Mouse (Mus musculus) liver, embryonic 13.5 days (tissue): Measurements from ENCODE around the gene Eml2. TPM values are rescaled to one million over a fixed set of nuclear protein-coding genes. Genes with fewer than 3 reads are reported as not detected.
A peak's percentile ranks its signal among the peaks of the same experiment; 100 is the strongest.

Experiments
- ATAC-seq: fragments of 200-750 bp; cut with Nextera tagmentation; 2 replicates; pipeline ENCODE4 v1.8.0; 2017; ENCODE audit warnings: low read depth, mild to moderate bottlenecking, moderate number of reproducible peaks, moderate library complexity
- DNase-seq: peaks from one replicate; pipeline ENCODE4 v3.0.0; 2022
- H3K27ac ChIP-seq: fragments of 300-500 bp; sonication (generic); 2 replicates; pipeline ENCODE4 v1.5.1; 2015; ENCODE audit warnings: moderate library complexity, mild to moderate bottlenecking, inconsistent platforms
- H3K27me3 ChIP-seq: fragments of 300-500 bp; sonication (generic); 2 replicates; pipeline ENCODE4 v1.6.1; 2015; ENCODE audit warnings: mild to moderate bottlenecking, inconsistent platforms
- H3K36me3 ChIP-seq: fragments of 300-500 bp; sonication (generic); 2 replicates; pipeline ENCODE4 v1.6.1; 2015; ENCODE audit warnings: mild to moderate bottlenecking, inconsistent platforms
- H3K4me1 ChIP-seq: fragments of 300-500 bp; sonication (generic); replicated peaks from 2 replicates; pipeline ENCODE4 v1.6.1; 2015; ENCODE audit warnings: inconsistent platforms
- H3K4me2 ChIP-seq: fragments of 300-500 bp; sonication (generic); 2 replicates; pipeline ENCODE4 v1.6.1; 2015; ENCODE audit warnings: inconsistent platforms, mild to moderate bottlenecking, moderate library complexity
- H3K4me3 ChIP-seq: fragments of 300-500 bp; sonication (generic); replicated peaks from 2 replicates; pipeline ENCODE4 v1.5.1; 2015; ENCODE audit warnings: mild to moderate bottlenecking, inconsistent platforms
- H3K9ac ChIP-seq: fragments of 300-500 bp; sonication (generic); 2 replicates; pipeline ENCODE4 v1.6.1; 2015; ENCODE audit warnings: mild to moderate bottlenecking, inconsistent platforms
- H3K9me3 ChIP-seq: fragments of 300-500 bp; sonication (generic); replicated peaks from 2 replicates; pipeline ENCODE4 v1.6.1; 2016; ENCODE audit warnings: inconsistent platforms
- WGBS: fragments of 180-500 bp; shearing (Covaris S2); methylation state at CpG from one replicate; pipeline ENCODE4 v1.1.7; 2015; ENCODE audit not compliant: insufficient replicate concordance; 5-methylcytosine and 5-hydroxymethylcytosine counted together
- polyA plus RNA-seq: library from polyadenylated mRNA; unstranded; fragments of >200 nt; fragmentation: Nextera tagmentation; extraction: Ambion mirVana; gene quantifications from 2 replicates; pipeline ENCODE4 v1.2.1, GENCODE M21; 2015

The Eml2 gene
- polyA plus RNA-seq, 1 experiment from 2014 or later, result 3.6 TPM

- Histone ChIP-seq H3K4me1 (peaks cover 52% of the 10 kb centered on the region), H3K9ac (no peak overlapping the region), H3K4me3 (no peak overlapping the region), H3K27me3 (peaks cover 73% of the 10 kb centered on the region), H3K4me2 (no peak overlapping the region), H3K36me3 (no peaks in the 10 kb centered on the region), H3K9me3 (no peaks in the 10 kb centered on the region), H3K27ac (no peak overlapping the region)
- DNase-seq, result no peak
- no peak for ATAC-seq
- 13% methylated on average over 18 of the region's 18 CpGs for WGBS
These were observed 1.8 kb downstream of the Eml2 start for GRCm38 (mm10) chr7:19178035-19178434.

DNA sequence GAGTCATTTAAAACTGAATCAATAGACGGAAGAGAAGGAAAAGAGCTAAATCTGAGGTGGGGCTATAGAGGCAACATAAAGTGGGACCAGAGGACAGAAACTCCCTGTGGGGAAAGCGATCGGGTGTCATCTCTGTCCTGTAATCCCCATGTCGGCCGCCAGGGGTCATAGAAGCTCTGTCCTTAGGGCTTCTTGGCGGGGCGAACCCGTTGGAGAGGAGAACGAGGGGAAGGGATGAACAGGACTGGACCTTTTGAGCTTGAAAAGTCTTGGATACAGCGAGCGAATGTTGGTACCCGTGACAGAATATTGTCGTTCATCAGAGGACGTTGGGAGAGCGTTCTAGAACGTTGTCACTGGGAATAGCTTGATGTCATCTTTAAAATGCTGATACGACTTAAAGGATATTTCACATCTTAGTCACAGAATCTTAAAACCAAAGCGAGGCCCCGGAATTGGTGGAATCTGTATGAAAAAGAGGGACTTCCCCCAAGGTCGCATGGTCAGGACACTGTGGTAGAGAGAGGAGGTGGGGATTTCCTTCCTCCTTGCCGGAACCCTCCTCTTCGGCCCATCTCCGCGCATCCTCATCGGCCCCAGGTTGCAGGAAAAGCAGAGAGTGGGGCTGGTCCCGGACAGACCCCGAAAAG is 2.3 kb downstream of the Eml2 start:
- DNase-seq, result peak; percentile 66
- Histone ChIP-seq H3K27ac (no peak overlapping the region), H3K36me3 (no peaks in the 10 kb centered on the region), H3K27me3 (peaks cover 68% of the 10 kb centered on the region), H3K9me3 (no peaks in the 10 kb centered on the region), H3K4me1 (peaks cover 52% of the 10 kb centered on the region), H3K9ac (no peak overlapping the region), H3K4me2 (peak overlapping the region; percentile 77), H3K4me3 (no peak overlapping the region)
- WGBS, result 2% methylated on average over 27 of the region's 27 CpGs
- no peak for ATAC-seq

- H3K36me3 ChIP-seq, result 0 out of 2 replicates have a peak, but pooled peaks cover 3% of the 10 kb centered on the region
- H3K9ac ChIP-seq, result peak overlapping the region; percentile 9; the same call in 1 of the 2 replicates
- H3K4me2 ChIP-seq, result peak overlapping the region; percentile 77
- peak overlapping the region; percentile 25; the same call in 1 of the 2 replicates for H3K4me3 ChIP-seq
- no peaks in the 10 kb centered on the region for H3K9me3 ChIP-seq
- peaks cover 62% of the 10 kb centered on the region for H3K27me3 ChIP-seq
- peak; percentile 49 for DNase-seq
- under 1% methylated on average over 32 of the region's 32 CpGs for WGBS
- ATAC-seq, result 0 out of 2 replicates have a peak, but pooled peaks have one; percentile 6
- H3K4me1 ChIP-seq, result peaks cover 52% of the 10 kb centered on the region
- H3K27ac ChIP-seq, result no peak overlapping the region
These were observed 3.0 kb downstream of the Eml2 start for GRCm38 (mm10) chr7:19179173-19179572.

GRCm38 (mm10) chr7:19179936-19180335 is 3.7 kb downstream of the Eml2 start:
- 0 out of 2 replicates have a peak overlapping the region, but pooled peaks have one; percentile 9 for H3K9ac ChIP-seq
- H3K36me3 ChIP-seq, result 0 out of 2 replicates have a peak, but pooled peaks cover 3% of the 10 kb centered on the region
- H3K4me2 ChIP-seq, result peak overlapping the region; percentile 77
- H3K27ac ChIP-seq, result no peak overlapping the region
- DNase-seq (no peak), ATAC-seq (no peak)
- 33% methylated on average over 6 of the region's 6 CpGs for WGBS
- H3K4me3 ChIP-seq, result peak overlapping the region; percentile 25; the same call in 1 of the 2 replicates
- H3K4me1 ChIP-seq, result peaks cover 59% of the 10 kb centered on the region
- no peaks in the 10 kb centered on the region for H3K9me3 ChIP-seq
- peaks cover 56% of the 10 kb centered on the region for H3K27me3 ChIP-seq

- H3K27ac ChIP-seq, result 0 out of 2 replicates have a peak overlapping the region, but pooled peaks have one; percentile 24
- WGBS, result under 1% methylated on average over 27 of the region's 27 CpGs
These were observed 4.7 kb downstream of the Eml2 start for GRCm38 (mm10) chr7:19180862-19181429.

GRCm38 (mm10) chr7:19184250-19184649 is 8.0 kb downstream of the Eml2 start:
- no peak for ATAC-seq
- Histone ChIP-seq H3K36me3 (0 out of 2 replicates have a peak, but pooled peaks cover 3% of the 10 kb centered on the region), H3K4me1 (peaks cover 40% of the 10 kb centered on the region), H3K27ac (no peak overlapping the region), H3K4me2 (no peak overlapping the region), H3K9ac (no peak overlapping the region), H3K9me3 (no peaks in the 10 kb centered on the region), H3K4me3 (no peak overlapping the region), H3K27me3 (peaks cover 15% of the 10 kb centered on the region)
- DNase-seq, result no peak
- WGBS, result 66% methylated on average over 2 of the region's 2 CpGs

More at GRCm38 (mm10) chr7:19180862-19181429, 4.7 kb downstream of the Eml2 start:
- Histone ChIP-seq H3K36me3 (0 out of 2 replicates have a peak, but pooled peaks cover 3% of the 10 kb centered on the region), H3K4me3 (peak overlapping the region; percentile 67), H3K4me2 (peak overlapping the region; percentile 77), H3K9me3 (no peaks in the 10 kb centered on the region), H3K27me3 (peaks cover 48% of the 10 kb centered on the region), H3K4me1 (peaks cover 59% of the 10 kb centered on the region), H3K9ac (peak overlapping the region; percentile 74)
- DNase-seq (no peak), ATAC-seq (peak; percentile 55)

GRCm38 (mm10) chr7:19184758-19185157 is 8.5 kb downstream of the Eml2 start:
- ATAC-seq, result no peak
- Histone ChIP-seq H3K9me3 (no peaks in the 10 kb centered on the region), H3K36me3 (0 out of 2 replicates have a peak, but pooled peaks cover 3% of the 10 kb centered on the region), H3K27ac (no peak overlapping the region), H3K27me3 (peaks cover 9% of the 10 kb centered on the region), H3K4me1 (peaks cover 35% of the 10 kb centered on the region), H3K4me3 (no peak overlapping the region), H3K9ac (no peak overlapping the region), H3K4me2 (no peak overlapping the region)
- WGBS, result 73% methylated on average over 6 of the region's 6 CpGs
- no peak for DNase-seq

DNA sequence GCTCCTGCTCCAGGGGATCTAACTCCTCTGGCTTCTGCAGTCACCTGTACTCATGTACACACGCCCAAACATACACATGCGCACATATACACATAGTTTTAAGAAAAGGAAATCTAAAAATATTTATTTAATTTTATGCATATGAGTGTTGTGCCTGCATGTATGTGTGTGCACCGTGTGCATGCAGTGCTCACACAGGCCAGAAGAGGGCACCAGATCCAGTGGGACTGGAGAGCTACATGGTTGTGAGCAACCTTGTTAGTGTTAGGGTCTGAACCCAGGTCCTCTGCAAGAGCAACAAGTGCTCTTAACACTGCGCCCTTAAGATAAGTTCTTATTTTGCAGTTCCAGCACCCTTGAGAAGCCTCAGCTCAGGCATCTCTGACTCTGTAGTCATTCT is 18.5 kb downstream of the Eml2 start:
- WGBS, result 79% methylated on average over 4 of the region's 4 CpGs
- Histone ChIP-seq H3K9ac (no peak overlapping the region), H3K27ac (no peak overlapping the region), H3K4me1 (0 out of 2 replicates have a peak, but pooled peaks cover 4% of the 10 kb centered on the region), H3K9me3 (no peaks in the 10 kb centered on the region), H3K4me2 (no peak overlapping the region), H3K27me3 (no peaks in the 10 kb centered on the region), H3K36me3 (peaks cover 29% of the 10 kb centered on the region), H3K4me3 (no peak overlapping the region)
- ATAC-seq (no peak), DNase-seq (no peak)

- no peak overlapping the region for H3K9ac ChIP-seq
- ATAC-seq (no peak), DNase-seq (no peak)
- no peak overlapping the region for H3K4me3 ChIP-seq
- H3K36me3 ChIP-seq, result peaks cover 29% of the 10 kb centered on the region
- H3K27me3 ChIP-seq, result no peaks in the 10 kb centered on the region
- WGBS, result 47% methylated on average over 6 of the region's 6 CpGs
- no peak overlapping the region for H3K27ac ChIP-seq
- H3K4me1 ChIP-seq, result peaks cover 4% of the 10 kb centered on the region
- no peak overlapping the region for H3K4me2 ChIP-seq
- H3K9me3 ChIP-seq, result no peaks in the 10 kb centered on the region
These were observed 20.5 kb downstream of the Eml2 start for GRCm38 (mm10) chr7:19196676-19197075.

DNA sequence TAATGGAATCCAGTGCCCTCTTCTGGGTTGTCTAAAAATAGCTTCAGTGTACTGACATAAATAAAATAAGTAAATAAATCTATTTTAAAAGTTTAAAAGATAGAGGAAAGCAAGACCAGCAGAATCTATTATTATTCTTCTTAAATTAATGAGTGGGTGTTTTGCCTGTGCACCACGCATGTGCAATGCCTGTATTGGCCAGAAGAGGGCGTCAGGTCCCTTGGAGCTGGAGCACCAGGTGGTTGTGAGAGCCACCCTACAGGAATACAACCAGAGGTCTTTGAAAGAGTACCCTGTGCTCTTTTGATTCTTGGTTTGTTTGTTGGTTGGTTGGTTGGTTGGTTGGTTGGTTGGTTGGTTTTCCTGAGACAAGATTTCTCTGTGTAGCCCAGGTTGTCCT is 21.8 kb downstream of the Eml2 start:
- H3K9me3 ChIP-seq, result no peaks in the 10 kb centered on the region
- 23% methylated on average over 2 of the region's 2 CpGs for WGBS
- no peak overlapping the region for H3K27ac ChIP-seq
- H3K4me3 ChIP-seq, result no peak overlapping the region
- H3K4me1 ChIP-seq, result peaks cover 11% of the 10 kb centered on the region
- ATAC-seq (no peak), DNase-seq (no peak)
- H3K36me3 ChIP-seq, result peaks cover 33% of the 10 kb centered on the region
- no peak overlapping the region for H3K4me2 ChIP-seq
- H3K27me3 ChIP-seq, result no peaks in the 10 kb centered on the region
- no peak overlapping the region for H3K9ac ChIP-seq

DNA sequence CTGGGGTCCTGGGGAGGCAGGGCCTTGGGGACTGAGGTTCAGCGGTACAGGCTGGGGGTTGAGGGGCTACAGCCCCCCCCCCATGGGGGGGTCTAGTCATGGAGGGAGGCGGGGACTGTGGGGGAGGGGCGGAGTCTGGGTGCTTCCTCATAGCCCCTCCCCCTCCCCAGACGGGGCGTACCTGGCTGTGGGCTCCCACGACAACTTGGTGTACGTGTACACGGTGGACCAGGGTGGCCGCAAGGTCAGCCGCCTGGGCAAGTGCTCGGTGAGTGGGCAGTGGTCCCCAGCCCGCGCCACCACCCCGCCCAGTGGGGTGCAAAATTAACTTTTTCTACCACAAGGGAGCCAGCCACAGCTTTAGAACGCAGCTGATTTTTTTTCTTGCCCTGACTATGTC is 25.4 kb downstream of the Eml2 start:
- no peak overlapping the region for H3K4me2 ChIP-seq
- H3K36me3 ChIP-seq, result peaks cover 27% of the 10 kb centered on the region; the same call in 1 of the 2 replicates
- ATAC-seq (no peak), DNase-seq (no peak)
- H3K9me3 ChIP-seq, result no peaks in the 10 kb centered on the region
- 67% methylated on average over 15 of the region's 15 CpGs for WGBS
- no peaks in the 10 kb centered on the region for H3K27me3 ChIP-seq
- peaks cover 11% of the 10 kb centered on the region for H3K4me1 ChIP-seq
- no peak overlapping the region for H3K27ac ChIP-seq
- H3K9ac ChIP-seq, result no peak overlapping the region
- H3K4me3 ChIP-seq, result no peak overlapping the region
